ENCODE assay signal across 10 mouse cellular contexts in the genomic region with DNA sequence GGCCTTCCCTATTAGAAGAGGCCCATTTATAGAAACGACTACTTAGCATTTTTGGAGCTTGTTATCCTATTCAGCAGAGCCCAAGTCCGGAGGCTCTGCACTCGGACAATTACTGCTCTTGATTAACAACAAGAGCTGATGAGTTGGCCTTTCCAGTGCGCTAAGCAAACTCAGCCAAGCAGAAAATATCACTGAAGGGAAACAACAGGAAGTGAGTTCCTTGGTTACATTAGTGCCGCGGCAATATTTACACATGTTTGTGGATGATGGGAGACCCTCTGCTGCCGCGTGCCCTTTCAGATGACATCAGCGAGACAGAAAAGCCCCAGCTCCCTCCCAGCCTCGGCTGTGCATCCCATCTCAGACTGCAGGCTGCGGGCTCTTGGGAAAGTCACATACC.
DNase-seq lines count a peak whose midpoint lies in the region; ATAC-seq lines count a peak whose summit lies in the region.
"Had no signal": no experiment of that assay in that cellular context is flagged by ENCODE, and none has a peak within 500 bp of the region (broad histone marks: within the 10 kb centered on the region; RNA-seq: fewer than 3 reads in every experiment).

No protein-coding gene starts in this region.

- no peak overlapping the region for H3K9ac ChIP-seq in forebrain, embryonic 14.5 days (ENCODE audit: low read length)
- H3K9ac ChIP-seq in kidney, embryonic 14.5 days (ENCODE audit: low read depth, low read length), result no peak overlapping the region
- H3K9ac ChIP-seq in heart, embryonic 11.5 days (ENCODE audit: low read depth, low read length), result no peak overlapping the region

- H3K4me1 ChIP-seq in forebrain, embryonic 14.5 days (ENCODE audit: control insufficient read depth, insufficient read depth, low read length), result 0 out of 2 replicates have a peak, but pooled peaks cover 3% of the 10 kb centered on the region
- H3K4me1 ChIP-seq in limb, embryonic 10.5 days, result peaks cover 15% of the 10 kb centered on the region
- no peaks in the 10 kb centered on the region for H3K4me1 ChIP-seq in kidney, embryonic 14.5 days (ENCODE audit: control insufficient read depth, insufficient read depth, low read length)
- H3K4me1 ChIP-seq in heart, embryonic 11.5 days (ENCODE audit: control insufficient read depth, insufficient read depth, low read length), result no peaks in the 10 kb centered on the region

- H3K36me3 ChIP-seq in forebrain, embryonic 14.5 days (ENCODE audit: control insufficient read depth, insufficient read depth, low read length), result no peaks in the 10 kb centered on the region
- no peaks in the 10 kb centered on the region for H3K36me3 ChIP-seq in limb, embryonic 10.5 days
- H3K36me3 ChIP-seq in kidney, embryonic 14.5 days (ENCODE audit: control insufficient read depth, insufficient read depth, low read length), result no peaks in the 10 kb centered on the region
- no peaks in the 10 kb centered on the region for H3K36me3 ChIP-seq in heart, embryonic 11.5 days (ENCODE audit: control insufficient read depth, insufficient read depth, low read length)
- H3K36me3 ChIP-seq: G1E had no signal

- peak; percentile 75 for ATAC-seq in forebrain, embryonic 14.5 days
- ATAC-seq in kidney, embryonic 14.5 days (ENCODE audit: low FRiP score, low TSS enrichment), result no peak
- no peak for ATAC-seq in heart, embryonic 11.5 days (replicated peaks; ENCODE audit: insufficient number of reproducible peaks, low FRiP score, low TSS enrichment)

- intact Hi-C loops in left cerebral cortex, postnatal 4 days (cut with DNase I), result no loop called here

- no peaks in the 10 kb centered on the region for H3K9me3 ChIP-seq in forebrain, embryonic 14.5 days (replicated peaks; ENCODE audit: control insufficient read depth, low read length)
- no peaks in the 10 kb centered on the region for H3K9me3 ChIP-seq in limb, embryonic 10.5 days (replicated peaks)
- no peaks in the 10 kb centered on the region for H3K9me3 ChIP-seq in kidney, embryonic 14.5 days (ENCODE audit: control insufficient read depth, low read length)
- no peaks in the 10 kb centered on the region for H3K9me3 ChIP-seq in heart, embryonic 11.5 days (replicated peaks; ENCODE audit: control insufficient read depth, low read length)
- H3K9me3 ChIP-seq: G1E had no signal

- DNase-seq in right cerebral cortex, postnatal 10 days (ENCODE audit: low spot score in 2 of 2), result peak; percentile 46 to 70
- DNase-seq in right cerebral cortex, postnatal 25 days, result no peak
- peak; percentile 86 for DNase-seq in forebrain, embryonic 14.5 days (ENCODE audit: low spot score)
- peak; percentile 27 for DNase-seq in left cerebral cortex, postnatal 4 days
- DNase-seq in limb, embryonic 10.5 days (ENCODE audit: low spot score), result no peak
- DNase-seq: adrenal gland, adult 8-10 months; thymus, postnatal 4 days had no signal

- H3K27me3 ChIP-seq in forebrain, embryonic 14.5 days (replicated peaks; ENCODE audit: control insufficient read depth, insufficient read depth, low read length), result peaks cover 77% of the 10 kb centered on the region
- H3K27me3 ChIP-seq in limb, embryonic 10.5 days (ENCODE audit: low read depth, poor library complexity, severe bottlenecking), result no peaks in the 10 kb centered on the region
- H3K27me3 ChIP-seq in kidney, embryonic 14.5 days (ENCODE audit: control insufficient read depth, insufficient read depth, low read length), result no peaks in the 10 kb centered on the region
- no peaks in the 10 kb centered on the region for H3K27me3 ChIP-seq in heart, embryonic 11.5 days (ENCODE audit: control insufficient read depth, insufficient read depth, low read length)

- no peak overlapping the region for H3K4me2 ChIP-seq in forebrain, embryonic 14.5 days (ENCODE audit: low read length)
- no peak overlapping the region for H3K4me2 ChIP-seq in kidney, embryonic 14.5 days (replicated peaks; ENCODE audit: low read depth, low read length)
- no peak overlapping the region for H3K4me2 ChIP-seq in heart, embryonic 11.5 days

- H3K27ac ChIP-seq in forebrain, embryonic 14.5 days (ENCODE audit: low read depth, low read length), result no peak overlapping the region
- no peak overlapping the region for H3K27ac ChIP-seq in limb, embryonic 10.5 days
- H3K27ac ChIP-seq in kidney, embryonic 14.5 days (ENCODE audit: low read depth, low read length), result no peak overlapping the region
- H3K27ac ChIP-seq in heart, embryonic 11.5 days (ENCODE audit: low read depth, low read length), result no peak overlapping the region

- 3% methylated on average over 11 of the region's 11 CpGs for WGBS in forebrain, embryonic 14.5 days
- WGBS in limb, embryonic 10.5 days, result 85% methylated on average over 11 of the region's 11 CpGs
- 44% methylated on average over 11 of the region's 11 CpGs for WGBS in kidney, embryonic 14.5 days
- WGBS in heart, embryonic 11.5 days (ENCODE audit: insufficient replicate concordance), result 71% methylated on average over 11 of the region's 11 CpGs

- H3K4me3 ChIP-seq in forebrain, embryonic 14.5 days (ENCODE audit: low read depth, low read length), result no peak overlapping the region
- no peak overlapping the region for H3K4me3 ChIP-seq in limb, embryonic 10.5 days
- no peak overlapping the region for H3K4me3 ChIP-seq in kidney, embryonic 14.5 days (ENCODE audit: low read length)
- no peak overlapping the region for H3K4me3 ChIP-seq in heart, embryonic 11.5 days (ENCODE audit: low read depth, low read length)

Comparison
In these comparisons a context has a peak if more than half of its experiments do, and no peak if none do; other contexts are left out.
1. DNase-seq: peak in right cerebral cortex, postnatal 10 days (2 of 2), forebrain, embryonic 14.5 days (single experiment) and left cerebral cortex, postnatal 4 days (single experiment); none in right cerebral cortex, postnatal 25 days (single experiment) and limb, embryonic 10.5 days (single experiment).